Mouse (Mus musculus) left cerebral cortex, adult 18-20 months (tissue): ENCODE measurements at regions not wholly inside any gene's neighbourhood (a gene's known extent, or its start where the extent isn't known, plus 50 kb on each side); places are given as distances from the start of the nearest gene placed in this dataset.
A peak's percentile ranks its signal among the peaks of the same experiment; 100 is the strongest.

Experiments
- DNase-seq, 2 experiments: peaks; one replicate each; pipeline ENCODE4 v3.0.0; 2021 to 2022; ENCODE audit warnings: low spot score in 2 of 2, mixed read lengths in 1 of 2

- no peak for DNase-seq
Observed at GRCm38 (mm10) chr5:46092549-46092948, 235.1 kb upstream of the Lcorl start.

GRCm38 (mm10) chr5:46086885-46087284, 229.5 kb upstream of the Lcorl start:
- no peak for DNase-seq

GRCm38 (mm10) chr5:46083293-46083692, 225.9 kb upstream of the Lcorl start:
- no peak for DNase-seq

GRCm38 (mm10) chr5:46073744-46074143, 216.3 kb upstream of the Lcorl start:
- no peak for DNase-seq

DNA sequence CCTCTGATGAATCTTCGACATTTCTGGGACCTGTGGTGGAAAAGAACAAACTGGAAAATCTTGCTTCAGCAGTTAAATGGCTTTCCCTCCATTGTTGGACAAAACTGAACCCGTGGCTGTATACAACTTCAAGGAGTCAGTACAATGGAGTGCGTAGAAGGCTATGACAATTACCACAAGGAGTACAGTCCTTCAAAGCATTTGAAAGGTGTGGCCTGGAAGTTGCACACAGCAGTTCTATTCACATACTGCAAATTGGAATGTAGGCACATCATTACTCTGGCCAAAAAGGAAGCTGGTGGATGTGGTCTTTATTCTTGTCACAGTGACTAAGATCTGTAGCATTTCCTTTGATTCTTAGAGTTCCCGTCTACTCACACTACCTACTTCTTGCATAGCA, 215.7 kb upstream of the Lcorl start:
- no peak for DNase-seq

DNA sequence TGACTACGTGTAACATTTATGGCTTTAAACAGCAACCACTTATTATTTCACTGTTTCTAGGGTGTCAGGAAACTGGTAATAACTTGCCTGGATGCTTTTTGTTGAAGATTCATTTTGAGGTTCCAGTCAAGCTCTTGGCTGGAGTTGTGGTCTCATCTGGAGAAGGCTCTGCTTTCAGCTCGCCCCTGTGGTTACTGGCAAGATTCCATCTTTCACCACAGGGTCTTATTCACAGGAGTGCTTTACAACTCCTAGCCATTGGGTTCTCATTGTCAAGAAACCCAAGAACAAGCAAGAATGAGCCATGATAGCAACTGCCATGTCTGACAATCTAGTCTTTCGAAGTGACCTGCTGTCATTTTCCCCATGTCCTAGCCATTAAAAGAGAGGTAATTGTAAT, 202.5 kb upstream of the Lcorl start:
- no peak for DNase-seq

- DNase-seq = no peak
Observed at GRCm38 (mm10) chr5:46054850-46055249, 197.4 kb upstream of the Lcorl start.

DNA sequence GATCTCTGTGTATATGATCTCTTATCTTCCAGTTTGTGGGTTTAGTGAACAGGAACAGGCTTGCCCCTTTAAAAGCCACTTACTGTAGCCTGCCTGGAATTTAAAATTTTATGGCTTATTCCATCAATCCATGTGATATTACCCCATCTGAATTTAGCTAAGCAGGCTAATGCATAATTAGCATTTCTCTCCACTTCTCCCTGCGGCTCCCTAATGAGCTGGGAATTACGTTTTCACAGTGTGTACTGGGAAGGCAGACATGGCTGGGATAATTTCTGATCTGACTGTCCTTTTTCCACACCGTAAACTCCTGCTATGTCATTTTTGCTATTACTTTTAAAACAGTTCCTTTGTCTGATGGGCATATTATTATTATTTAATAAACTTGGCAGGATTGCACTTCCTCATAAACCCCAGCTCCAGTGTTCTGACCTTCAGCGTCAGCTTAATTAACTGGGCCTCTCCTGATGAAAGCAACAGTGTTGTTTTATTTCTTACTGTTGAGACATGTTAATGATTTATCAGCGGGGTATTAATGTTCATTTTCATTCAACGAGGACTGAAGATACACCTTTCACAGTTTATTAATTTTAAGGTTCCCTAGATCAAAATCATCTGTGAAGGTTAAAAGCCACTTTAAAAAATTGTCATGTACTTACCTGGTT, 185.4 kb upstream of the Lcorl start:
- DNase-seq = no peak

DNA sequence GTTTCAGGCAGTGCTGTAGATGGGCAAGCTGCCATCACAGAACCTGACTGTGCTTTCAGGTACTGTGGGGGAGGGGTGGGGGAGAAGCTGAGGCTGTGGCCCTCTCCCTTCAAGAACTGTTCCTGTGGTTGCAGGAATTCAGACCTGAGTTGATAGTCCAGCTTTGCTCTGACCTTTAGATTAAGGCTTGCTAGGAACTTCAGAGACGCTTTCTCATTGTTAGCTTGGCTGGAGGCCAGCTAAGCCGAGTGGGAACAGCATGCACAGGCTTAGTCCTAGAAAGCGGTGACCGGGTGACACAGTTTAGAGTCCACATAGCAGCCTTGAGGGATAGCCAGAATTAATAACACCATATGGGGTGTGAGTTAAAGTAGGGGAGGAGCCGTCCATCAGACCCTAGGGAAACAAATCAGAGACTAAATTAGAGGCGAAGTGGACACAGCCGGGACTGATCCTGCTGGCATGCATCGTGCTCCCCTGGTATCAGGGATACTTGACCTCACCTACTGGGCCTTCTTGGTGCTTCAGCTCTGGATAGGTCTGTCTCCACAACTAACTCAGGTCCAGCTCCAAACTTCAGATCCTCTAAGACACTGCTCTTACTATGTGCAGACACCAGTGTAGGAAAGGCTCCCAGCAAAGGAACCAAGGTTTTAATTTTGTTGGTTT, 175.7 kb upstream of the Lcorl start:
- DNase-seq = no peak

- no peak for DNase-seq
Observed at GRCm38 (mm10) chr5:46032206-46032605, 174.8 kb upstream of the Lcorl start.

DNA sequence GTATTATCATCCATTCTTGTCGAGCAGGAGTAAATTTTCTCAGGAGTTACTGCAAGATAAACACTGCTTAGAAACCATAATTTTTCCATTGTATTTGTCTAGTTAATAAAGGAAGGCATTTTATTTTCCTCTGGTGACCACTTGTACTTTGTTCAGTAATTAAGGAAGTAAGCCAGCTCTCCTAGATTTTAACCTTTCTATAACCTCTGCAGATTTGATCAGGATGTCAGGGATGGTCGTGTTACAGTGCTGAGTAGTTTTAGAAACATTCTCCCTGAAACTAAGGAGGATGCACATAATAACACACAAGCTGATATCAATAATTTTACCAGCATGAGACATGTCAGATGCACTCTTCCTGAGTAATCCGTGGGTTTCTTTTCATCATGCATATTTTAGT, 166.7 kb upstream of the Lcorl start:
- no peak for DNase-seq

GRCm38 (mm10) chr5:46023456-46023855, 166.0 kb upstream of the Lcorl start:
- no peak for DNase-seq

GRCm38 (mm10) chr5:46022047-46022422, 164.6 kb upstream of the Lcorl start:
- DNase-seq = no peak

GRCm38 (mm10) chr5:46021398-46022046, 164.1 kb upstream of the Lcorl start:
- no peak for DNase-seq

DNA sequence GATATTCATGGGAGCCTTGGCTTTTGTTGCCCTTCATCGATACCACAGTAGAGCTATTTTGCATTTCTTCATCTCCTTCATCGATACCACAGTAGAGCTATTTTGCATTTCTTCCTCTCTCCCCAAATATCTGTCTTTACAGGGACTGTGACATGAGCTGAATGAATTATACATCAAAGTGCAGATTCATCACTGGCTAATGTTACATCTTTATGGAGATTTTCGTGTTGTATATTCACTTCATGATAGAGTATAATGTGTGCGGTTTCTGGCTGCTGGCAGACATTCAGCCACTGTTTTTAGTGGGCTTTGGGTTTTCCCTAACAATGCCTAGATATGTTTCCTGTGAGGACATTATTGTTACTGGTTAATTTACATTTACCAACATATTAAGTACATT, 162.8 kb upstream of the Lcorl start:
- DNase-seq = no peak

DNA sequence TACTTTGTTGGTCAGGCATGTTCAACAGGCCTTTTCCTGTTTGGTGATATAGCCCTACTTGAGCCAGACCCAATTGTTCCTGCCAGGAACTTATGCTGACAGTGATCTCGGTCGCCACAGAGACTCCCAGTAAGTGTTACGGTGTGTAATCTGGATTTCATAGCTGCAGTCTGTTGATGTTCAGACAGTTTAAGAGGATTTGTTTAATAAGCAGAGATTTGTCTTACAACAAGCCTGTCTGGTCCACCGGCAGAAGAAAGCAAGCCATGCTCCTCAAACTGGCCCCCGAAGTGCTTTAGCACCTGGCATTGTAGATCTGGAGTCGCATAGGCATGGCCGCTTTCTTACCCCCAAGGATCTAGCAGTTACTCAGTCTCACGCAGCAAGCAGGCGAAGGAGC, 150.0 kb upstream of the Lcorl start:
- no peak for DNase-seq

DNA sequence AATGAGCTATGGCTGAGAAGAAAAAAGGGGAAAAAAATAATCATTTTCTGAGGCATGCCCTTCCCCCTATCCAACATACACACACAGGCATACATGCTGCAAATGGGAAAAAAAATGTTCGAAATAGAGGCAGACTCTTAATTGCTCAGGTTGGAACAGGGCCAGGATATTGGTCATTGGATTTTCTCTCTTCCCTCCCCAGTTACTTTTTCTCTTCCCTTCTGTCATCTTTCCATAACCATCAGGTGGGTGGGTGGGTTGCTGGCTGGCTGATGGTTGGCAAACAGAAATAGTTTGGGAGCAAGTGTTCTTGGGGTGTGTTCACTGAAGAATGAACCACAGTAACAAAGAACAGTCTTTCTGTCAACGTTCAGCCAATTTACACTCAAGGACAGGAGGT, 149.3 kb upstream of the Lcorl start:
- peak in 1 of 2 experiments; percentile 5 for DNase-seq

- DNase-seq = no peak
Observed at GRCm38 (mm10) chr5:46006228-46006627, 148.8 kb upstream of the Lcorl start.

DNA sequence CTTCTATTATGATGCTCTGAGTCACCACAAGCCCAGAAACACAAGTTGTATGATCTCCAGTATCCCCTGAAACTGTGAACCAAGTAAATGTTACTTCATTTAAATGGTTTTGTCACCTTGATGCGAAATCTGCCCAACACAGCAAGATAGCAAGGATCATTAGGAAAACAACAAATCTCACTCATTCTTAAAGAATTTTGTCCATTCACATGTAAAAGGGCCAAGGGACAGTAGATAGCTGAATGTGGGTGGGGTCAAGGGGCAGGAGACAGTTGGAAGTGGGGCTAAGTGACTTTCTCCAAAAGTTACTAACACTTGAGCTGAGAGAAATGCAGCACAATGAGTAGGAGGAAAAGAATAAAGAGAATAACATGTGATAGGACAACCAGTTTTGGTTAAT, 148.2 kb upstream of the Lcorl start:
- no peak for DNase-seq

- no peak for DNase-seq
Observed at GRCm38 (mm10) chr5:46002011-46002410, 144.6 kb upstream of the Lcorl start.

- DNase-seq = no peak
Observed at GRCm38 (mm10) chr5:45957766-45958165, 100.4 kb upstream of the Lcorl start.

GRCm38 (mm10) chr5:45943970-45944369, 86.6 kb upstream of the Lcorl start:
- DNase-seq = no peak

GRCm38 (mm10) chr5:45932970-45933369, 75.6 kb upstream of the Lcorl start:
- no peak for DNase-seq
